Mouse (Mus musculus) liver, embryonic 14.5 days (tissue): Measurements from ENCODE around the gene Wdr48.

ENCODE experiments used
- CTCF ChIP-seq: IDR thresholded peaks from 2 replicates; pipeline ENCODE4 v1.5.1; 2016; ENCODE audit warnings: antibody characterized with exemption, low read depth, control low read depth
- EP300 ChIP-seq: IDR thresholded peaks from 2 replicates; pipeline ENCODE4 v1.6.1; 2016; ENCODE audit warnings: antibody characterized with exemption, low read depth

DNA sequence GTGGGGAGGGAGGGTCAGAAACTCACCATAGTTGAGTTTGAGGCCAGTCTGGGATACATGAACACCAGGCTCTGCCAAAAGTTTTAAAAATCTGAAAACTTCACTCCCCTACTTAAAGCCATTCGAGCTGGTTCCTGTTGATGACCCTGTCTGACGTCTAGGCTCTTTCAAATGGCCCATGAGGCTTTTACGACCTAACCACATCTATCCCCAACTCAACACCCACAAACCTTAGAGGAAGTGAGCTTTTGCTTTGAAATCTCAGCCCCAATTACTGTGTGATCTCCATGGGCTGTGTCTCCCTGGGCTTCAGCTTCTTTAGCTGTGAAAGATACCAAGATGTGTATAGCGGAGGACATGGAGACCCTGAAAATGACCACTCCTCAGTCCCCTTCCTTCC, 43.8 kb downstream of the Wdr48 start:
- TF ChIP-seq CTCF (no peak), EP300 (no peak)
